Mouse (Mus musculus) MEL (cell line): Measurements from ENCODE around the gene Tead1.

Experiments used
- CHD2 ChIP-seq: IDR thresholded peaks from 2 replicates; pipeline ENCODE4 v1.6.1; 2011; ENCODE audit warnings: low read length, improper control_type of control experiment
- CTCF ChIP-seq, 3 experiments: IDR thresholded peaks in 2 of 3; conservative IDR thresholded peaks in 1 of 3; 2 replicates each; pipeline ENCODE4 v1.5.1; 2011 to 2012; ENCODE audit warnings: low read length in 3 of 3, low read depth in 2 of 3, mild to moderate bottlenecking in 2 of 3, improper control_type of control experiment in 1 of 3, inconsistent platforms in 1 of 3, mixed read lengths in 1 of 3, moderate library complexity in 1 of 3; ENCODE audit not compliant: control insufficient read depth in 1 of 3, insufficient read depth in 1 of 3, poor library complexity in 1 of 3, severe bottlenecking in 1 of 3
- ELF1 ChIP-seq: IDR thresholded peaks from 2 replicates; pipeline ENCODE4 v1.6.1; 2014; ENCODE audit warnings: low read depth, mild to moderate bottlenecking, inconsistent platforms, low read length, improper control_type of control experiment, moderate library complexity
- GATA1 ChIP-seq: IDR thresholded peaks from 2 replicates; pipeline ENCODE4 v1.6.1; 2011; ENCODE audit warnings: low read depth, low read length, improper control_type of control experiment
- NELFE ChIP-seq: IDR thresholded peaks from 2 replicates; pipeline ENCODE4 v1.6.1; 2011; ENCODE audit warnings: low read depth, low read length, improper control_type of control experiment
- POLR2A ChIP-seq, 2 experiments: IDR thresholded peaks; 2 replicates each; pipeline ENCODE4 v1.6.1; 2011 to 2012; ENCODE audit warnings: low read length in 2 of 2, mild to moderate bottlenecking in 2 of 2, control low read depth in 1 of 2, improper control_type of control experiment in 1 of 2, low read depth in 1 of 2, moderate library complexity in 1 of 2; ENCODE audit not compliant: control insufficient read depth in 1 of 2, insufficient read depth in 1 of 2, poor library complexity in 1 of 2
- RAD21 ChIP-seq: IDR thresholded peaks from 2 replicates; pipeline ENCODE4 v1.6.1; 2011; ENCODE audit warnings: mild to moderate bottlenecking, low read depth, low read length, improper control_type of control experiment
- TBP ChIP-seq: IDR thresholded peaks from 2 replicates; pipeline ENCODE4 v1.8.0; 2011; ENCODE audit warnings: low read depth, low read length, improper control_type of control experiment

DNA sequence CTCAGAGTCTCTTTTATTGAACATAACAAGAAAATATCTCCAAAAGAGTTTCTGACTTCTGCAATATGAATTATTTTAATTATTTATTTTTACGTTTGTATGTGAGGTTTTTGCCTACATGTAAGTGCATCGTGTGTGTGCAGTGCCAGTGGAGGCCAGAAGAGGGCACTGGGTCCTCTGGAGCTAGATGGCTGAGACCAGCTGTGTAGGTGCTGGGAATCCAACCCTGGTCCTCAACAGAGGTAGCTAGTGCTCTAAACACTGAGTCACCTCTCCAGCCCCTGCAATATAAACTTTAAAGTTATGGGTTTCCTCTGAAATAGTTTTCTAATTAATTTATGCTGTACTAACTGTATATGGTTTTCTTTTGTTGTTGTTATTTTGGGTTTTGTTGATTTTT, 43.2 kb upstream of the Tead1 start:
- TF ChIP-seq CTCF (IDR thresholded peaks at IDR 0.05 in 2 of 3, conservative IDR thresholded peaks at IDR 0.05 in 1 of 3; ENCODE audit: control insufficient read depth in 1 of 3, insufficient read depth in 1 of 3, low read depth in 2 of 3, low read length in 3 of 3, poor library complexity in 1 of 3, severe bottlenecking in 1 of 3) (no peak), POLR2A (IDR thresholded peaks at IDR 0.05; ENCODE audit: control insufficient read depth in 1 of 2, insufficient read depth in 1 of 2, low read depth in 1 of 2, low read length in 2 of 2, poor library complexity in 1 of 2) (no peak), GATA1 (no peak), CHD2 (no peak), ELF1 (no peak), TBP (no peak), NELFE (no peak), RAD21 (no peak)
